Mouse (Mus musculus): ENCODE results near the gene Dnhd1.
A peak's percentile ranks its signal among the peaks of the same experiment; 100 is the strongest.

Gene Dnhd1

DNA sequence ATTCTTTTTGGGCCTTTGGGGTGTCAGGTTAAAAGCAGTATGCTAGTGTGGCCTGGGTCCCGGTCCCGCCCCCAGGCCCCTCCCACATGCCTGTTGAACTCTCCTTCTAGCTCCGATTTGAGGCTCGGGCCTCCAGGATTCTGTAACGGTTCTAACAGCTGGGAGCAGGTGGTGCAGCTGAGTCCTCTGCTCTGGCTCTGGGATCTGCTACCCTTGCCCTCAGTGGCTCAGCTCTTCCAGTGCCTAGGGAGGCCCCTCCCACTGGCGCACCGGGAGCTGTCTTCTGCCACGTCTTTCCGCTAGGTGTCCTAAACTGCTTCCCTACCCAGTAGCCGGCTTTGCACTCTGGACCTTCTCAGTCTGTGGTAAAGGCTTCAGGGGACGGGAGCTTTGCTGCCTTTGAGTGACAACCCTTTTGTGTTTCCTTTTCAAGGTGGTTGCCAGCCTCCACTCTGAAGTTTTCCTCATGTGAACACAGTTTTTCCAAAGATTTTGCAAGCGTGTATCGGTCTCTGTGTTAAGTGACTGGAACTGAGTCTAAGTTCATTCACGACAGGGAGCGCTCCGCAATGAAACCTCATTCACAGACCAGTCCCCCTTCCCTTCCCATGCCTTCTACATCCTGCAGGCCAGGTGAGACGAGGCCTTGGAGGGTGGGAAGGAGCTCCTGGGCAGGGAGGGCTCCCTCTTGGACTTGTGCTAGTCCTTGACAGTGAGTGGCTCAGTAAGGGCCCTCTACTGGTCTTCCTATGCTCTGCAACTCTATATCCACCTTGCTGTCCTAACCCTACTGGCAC, at the start of gene Dnhd1:
TSS of gene Dnhd1 (plus strand) at position 189 of the 797 bp plus-strand sequence.
- peak in 1 of 2 experiments; percentile 58 for DNase-seq (ENCODE audit: low read depth in 1 of 2, low spot score in 2 of 2)

DNA sequence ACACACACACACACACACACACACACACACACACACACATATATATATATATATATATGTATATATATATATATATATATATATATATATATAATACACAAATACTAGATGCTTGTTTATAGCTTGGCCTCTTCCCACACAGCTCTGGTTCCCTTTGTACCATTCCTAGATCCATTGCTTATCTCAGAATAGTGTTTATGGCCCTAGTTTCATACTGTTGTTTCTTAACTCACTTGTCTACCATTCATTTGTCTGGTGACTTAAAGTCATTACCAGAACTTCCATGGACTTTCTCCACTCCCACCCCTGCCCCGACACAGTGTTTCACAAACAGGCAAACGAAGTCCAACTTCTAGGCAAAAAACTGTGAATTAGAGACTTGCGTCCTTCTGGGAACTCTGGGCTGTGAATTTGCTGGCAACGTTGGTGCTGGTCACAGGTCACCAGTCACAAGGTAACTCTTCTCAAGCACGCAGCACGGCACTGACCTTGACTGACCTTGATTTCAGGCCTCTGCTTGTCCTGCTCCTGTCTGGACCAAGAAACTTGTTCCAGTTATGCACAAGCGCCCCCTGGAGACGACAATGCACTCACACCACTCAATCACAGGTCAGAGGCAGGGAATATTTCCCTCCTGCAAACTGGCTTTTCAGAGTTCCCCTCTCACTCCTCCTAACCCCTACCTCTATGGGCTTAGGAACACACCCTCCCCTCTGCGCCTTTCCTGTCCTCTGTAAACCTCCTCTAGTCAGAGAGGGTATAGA, 47.6 kb upstream of the Dnhd1 start:
- DNase-seq (ENCODE audit: low read depth in 1 of 2, low spot score in 2 of 2) = no peak

DNA sequence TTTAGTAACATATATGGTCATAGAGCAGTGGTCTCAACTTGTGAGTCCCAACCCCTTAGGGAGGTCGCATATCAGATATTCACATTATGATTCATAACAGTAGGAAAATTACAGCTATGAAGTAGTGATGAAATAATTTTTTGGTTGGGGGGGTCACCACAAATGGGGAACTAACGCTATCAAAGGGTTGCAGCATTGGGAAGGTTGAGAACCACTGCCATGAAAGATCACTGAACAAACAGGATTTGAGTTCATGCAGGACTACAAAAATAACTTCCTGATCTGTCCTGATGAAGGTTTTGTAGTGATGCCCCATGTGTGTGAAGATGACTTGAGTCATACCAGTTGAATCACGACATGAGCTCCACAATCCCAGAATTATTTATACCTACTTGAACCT, 42.2 kb upstream of the Dnhd1 start:
- no peak for DNase-seq (ENCODE audit: low read depth in 1 of 2, low spot score in 2 of 2)

DNA sequence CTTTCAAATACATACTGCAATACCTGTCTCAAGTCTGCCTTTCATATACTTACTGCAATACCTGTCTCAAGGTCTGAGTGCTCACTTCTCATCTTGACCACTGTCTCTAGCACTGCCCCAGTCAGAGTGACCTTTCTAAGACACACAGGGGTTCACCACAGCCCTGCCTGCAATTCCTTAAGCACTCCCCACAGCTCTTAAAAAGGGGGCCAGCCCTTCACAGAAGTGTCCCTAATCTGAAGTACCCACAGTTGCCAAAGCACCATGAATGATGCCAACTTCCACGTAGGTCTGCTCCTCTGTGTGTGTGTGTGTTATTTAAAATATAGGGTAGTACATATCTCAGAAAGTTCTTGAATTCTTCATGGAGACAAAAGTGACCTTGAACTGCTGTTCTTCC, 38.9 kb upstream of the Dnhd1 start:
- DNase-seq (ENCODE audit: low read depth in 1 of 2, low spot score in 2 of 2) = no peak

DNA sequence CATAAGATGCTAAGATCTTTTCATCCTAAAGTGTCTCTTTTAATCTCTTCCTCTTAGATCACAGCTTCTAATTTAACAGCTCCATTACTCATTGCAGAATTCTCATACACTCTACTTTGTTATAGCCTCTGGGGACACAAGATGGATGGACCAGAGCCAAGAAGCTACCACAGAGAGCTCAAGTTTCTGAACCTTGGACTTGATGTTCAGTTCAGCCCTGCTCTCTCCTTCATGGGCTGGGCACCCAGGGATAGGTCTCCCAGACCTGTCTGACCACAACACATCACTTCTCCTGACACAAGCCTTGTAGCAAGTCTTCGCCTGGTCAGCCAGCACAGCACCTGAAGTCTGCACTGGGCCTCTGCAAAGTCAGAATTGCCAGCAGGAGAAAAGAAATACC, 36.2 kb upstream of the Dnhd1 start:
- no peak for DNase-seq (ENCODE audit: low read depth in 1 of 2, low spot score in 2 of 2)

DNA sequence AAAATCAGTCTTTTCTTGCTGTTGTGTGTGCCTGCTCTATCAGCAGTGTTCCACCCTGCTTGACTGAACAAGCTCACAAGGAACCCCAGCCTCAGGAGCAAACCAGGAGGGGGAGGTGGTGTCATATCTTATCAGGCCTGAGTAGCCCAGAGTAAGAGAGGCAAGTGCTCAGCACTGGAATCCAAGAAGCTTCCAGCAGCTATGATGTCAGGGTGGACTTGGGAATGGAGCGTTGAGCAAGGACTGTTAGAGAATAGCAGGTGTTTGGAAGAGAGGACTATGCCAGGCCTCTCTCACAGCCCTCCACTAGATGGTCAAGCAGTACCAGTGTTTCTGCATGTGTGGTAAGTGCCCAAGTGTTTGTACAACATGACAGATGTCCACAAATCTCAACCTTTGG, 34.9 kb upstream of the Dnhd1 start:
- DNase-seq (ENCODE audit: low read depth in 1 of 2, low spot score in 2 of 2) = no peak

DNA sequence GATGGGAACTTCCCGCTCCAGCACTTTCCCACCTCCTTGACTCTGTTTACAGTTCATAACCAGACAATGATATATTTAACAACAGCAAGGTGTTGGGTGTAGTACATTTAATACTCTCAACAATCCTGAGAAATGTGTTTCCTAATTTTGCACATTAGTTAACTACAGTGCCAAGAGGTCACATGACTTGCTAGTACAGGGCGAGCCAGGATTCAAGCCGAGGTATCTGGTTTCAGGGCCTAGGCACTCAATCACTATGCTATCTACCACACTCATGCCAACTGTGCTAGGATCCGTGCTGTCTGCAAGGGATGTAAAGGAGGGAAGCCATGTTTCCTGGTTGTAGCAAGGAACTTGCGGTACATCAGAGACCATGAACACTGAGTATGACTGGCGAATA, 34.1 kb upstream of the Dnhd1 start:
- DNase-seq (ENCODE audit: low read depth in 1 of 2, low spot score in 2 of 2) = no peak

DNA sequence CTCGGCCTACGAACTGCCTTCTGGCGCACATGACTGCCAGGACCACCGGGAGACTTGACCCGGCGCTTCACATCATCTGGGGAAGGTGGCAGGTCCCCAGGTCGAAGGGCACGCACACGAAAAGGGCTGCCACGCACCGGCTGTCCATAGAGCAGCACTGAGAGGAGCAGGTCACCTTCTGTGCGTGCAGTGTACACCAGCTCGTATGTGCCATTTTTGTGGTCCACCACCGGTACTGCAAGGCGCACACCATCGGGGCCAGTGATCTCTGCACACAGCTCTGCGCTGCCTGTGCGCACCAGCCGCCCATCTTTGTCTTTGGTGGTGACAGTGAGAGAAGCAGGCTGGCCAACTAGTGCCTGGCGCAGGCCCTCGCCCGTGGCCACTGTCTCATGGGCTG, 32.8 kb upstream of the Dnhd1 start:
- no peak for DNase-seq (ENCODE audit: low read depth in 1 of 2, low spot score in 2 of 2)

DNA sequence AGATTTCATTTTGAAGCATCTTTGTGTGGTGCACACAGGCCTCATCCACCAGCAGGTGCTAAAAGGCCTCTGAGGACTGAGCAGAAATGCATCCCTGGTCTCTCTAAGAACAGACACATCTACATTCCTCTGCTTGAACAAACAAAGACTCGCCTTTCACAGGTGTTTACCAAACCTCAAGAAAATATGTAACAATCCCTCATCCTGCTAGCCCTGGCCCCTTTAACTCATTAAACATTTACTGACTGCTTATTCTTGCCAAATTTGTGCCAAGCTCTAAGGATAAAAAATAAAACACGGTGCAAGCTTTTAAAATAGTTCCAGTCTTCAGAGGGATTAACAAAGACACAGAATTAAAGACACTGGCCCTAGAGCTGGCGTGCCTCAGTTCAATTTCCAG, 30.9 kb upstream of the Dnhd1 start:
- no peak for DNase-seq (ENCODE audit: low read depth in 1 of 2, low spot score in 2 of 2)

DNA sequence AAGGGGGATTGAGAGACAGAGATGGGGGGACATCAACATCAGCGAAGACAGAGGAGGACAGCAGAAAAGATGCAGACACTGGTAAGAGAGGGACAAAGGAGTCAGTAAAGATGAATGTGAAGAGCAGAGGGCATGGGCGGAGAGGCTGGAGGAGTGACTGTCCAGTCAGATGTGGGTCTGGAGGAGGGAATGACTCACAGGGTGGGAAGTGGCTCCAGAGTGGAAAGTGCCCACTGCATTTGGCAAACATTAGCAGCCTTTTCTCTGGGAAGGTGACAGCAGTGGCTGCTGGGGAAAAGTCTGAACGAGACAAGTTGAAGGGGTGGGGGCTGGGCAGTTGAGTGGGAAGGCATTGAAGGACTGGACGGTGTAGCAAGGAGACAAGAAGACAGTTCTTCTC, 29.6 kb upstream of the Dnhd1 start:
- DNase-seq (ENCODE audit: low read depth in 1 of 2, low spot score in 2 of 2) = no peak

DNA sequence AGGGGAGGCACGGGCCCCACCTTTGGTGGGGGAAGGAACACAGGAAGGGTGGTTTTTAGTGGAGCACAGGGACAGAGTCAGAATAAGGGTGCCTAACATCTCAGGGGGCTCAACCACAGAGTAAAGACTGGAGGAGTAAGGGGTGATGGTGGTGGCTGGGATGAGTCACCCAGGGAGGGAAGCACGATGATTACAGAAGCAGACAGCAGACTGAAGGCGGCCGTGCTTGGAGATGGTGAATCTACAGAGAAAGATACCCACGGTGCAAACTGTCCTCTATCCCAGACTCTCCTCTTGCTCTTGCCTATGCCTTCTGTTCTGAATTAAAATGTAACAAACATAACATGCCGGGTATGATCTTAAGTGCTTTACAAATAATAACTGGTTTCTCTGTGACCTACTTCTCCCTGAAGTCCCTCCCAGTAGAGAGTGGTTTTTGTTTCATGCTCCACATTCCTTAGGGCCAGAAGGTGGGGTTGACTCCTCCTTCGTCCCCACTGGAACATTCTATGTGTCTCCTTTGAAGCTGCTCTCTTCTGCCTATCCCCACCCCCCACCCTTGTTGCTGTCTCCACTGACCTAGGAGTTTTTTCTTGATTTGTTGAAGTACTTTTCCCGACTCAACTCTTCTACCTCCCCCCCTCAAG, 28.9 kb upstream of the Dnhd1 start:
- DNase-seq (ENCODE audit: low read depth in 1 of 2, low spot score in 2 of 2) = no peak

DNA sequence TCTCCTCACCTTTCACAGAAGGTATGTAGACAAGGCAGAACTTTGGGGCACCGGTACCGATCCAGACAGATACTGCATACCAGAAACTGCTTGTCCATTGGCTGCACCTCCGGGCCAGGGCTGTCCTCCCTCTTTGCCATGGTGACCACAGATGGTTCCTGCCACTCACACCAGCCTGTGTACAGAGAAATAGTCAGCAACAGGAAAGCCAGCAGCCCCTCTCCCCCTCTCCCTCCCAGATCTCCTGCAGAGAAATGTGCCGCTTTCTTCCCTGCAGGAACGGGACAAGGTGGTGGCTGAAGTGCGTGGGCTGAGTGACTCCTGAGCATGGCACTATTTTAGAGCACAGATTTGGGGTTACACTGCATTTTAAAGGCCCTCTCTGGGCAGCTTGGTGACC, 25.2 kb upstream of the Dnhd1 start:
- no peak for DNase-seq (ENCODE audit: low read depth in 1 of 2, low spot score in 2 of 2)

DNA sequence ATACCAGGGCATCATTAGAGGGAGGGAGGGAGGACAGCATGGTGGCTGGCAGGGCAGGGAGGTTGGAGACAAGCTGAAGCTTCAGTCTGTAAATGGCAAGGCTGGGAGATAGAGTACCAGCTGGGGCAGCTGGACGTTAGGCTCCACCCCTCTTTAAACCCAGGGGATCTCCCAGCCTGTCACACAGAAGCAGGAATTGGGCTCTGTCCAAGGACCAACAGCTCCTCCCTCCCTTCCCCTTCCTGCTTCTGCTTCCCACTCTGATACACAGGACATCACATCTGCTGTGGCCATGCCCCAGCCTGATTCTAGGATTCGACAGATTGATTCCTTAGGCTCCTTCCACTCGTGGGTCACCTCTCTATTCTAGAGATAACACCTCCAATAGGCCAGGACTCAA, 22.0 kb upstream of the Dnhd1 start:
- peak in 1 of 2 experiments; percentile 22 for DNase-seq (ENCODE audit: low read depth in 1 of 2, low spot score in 2 of 2)

DNA sequence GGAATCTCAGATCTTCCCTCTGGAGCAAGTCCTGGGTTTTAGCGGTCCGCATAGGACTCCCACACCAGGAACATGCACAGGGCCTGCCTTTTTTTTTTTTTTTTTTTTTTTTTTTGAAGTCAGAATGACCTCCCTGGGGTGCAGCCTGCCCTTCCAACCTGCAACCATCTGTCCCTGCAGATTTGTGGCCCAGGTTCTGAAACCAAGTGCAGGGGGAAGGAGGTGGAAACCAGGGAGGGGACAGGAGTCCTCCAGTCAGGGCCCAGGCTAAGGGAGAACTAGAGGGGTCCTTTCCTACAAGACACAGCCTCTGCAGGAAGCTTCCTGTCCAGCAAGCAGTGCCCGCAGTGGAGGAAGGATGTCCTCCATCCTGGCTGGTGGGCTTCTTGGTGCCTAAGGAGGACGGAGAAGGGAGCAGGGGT, 18.1 kb upstream of the Dnhd1 start:
- DNase-seq (ENCODE audit: low read depth in 1 of 2, low spot score in 2 of 2) = no peak

DNA sequence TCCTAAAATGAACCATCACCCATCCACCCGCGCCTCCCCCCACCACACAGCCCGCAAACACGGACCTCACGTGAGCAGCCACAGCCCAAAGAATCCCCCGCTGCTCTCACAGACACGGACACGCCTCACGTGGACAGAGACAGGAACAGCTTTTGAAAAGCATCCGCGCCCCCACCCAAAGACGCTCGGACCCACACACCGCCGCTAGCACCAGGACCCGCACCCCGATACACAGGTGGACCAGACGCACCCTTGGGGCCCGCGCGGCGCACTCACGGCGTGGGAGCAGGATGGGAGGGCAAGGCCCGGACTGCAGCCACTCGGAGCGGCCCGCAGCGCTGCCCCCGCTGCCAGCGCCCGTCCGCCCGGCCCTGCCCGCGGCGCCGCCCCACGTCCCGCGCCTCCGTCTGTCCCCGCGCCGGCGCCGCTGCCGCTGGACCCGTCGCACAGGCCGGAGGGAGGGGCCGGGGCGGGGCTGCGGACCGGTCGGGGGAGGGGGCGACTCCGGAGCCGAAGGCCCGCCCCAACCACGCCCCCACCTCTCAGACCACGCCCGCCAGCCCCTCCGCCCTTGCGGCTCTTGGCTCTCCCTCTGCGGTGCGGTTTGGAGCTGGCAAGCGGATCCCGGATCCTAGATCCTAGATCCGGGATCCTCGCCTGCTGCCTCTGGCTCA, 17.4 kb upstream of the Dnhd1 start, which contains the start of gene Trim3:
TSS of gene Trim3 (minus strand) at position 445 of the 674 bp plus-strand sequence.
- DNase-seq (ENCODE audit: low read depth in 1 of 2, low spot score in 2 of 2) = peak in 1 of 2 experiments; percentile 34

DNA sequence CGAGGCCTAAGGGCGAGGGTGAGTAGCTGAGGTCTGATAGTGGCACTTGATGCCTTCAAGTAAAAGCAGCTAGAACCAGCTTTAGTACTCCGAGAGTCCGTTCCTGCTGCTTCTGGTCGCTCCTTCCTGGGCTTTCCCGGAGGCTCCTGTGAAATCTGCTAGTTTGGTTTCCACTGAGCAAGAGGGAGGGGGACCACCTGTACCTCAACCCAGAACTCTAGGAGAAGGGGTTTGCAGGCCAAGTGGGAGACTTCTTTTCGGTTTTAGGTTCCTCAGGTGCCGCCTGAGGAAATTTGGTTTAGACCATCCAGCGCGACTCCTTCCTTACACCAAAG, 16.9 kb upstream of the Dnhd1 start:
- no peak for DNase-seq (ENCODE audit: low read depth in 1 of 2, low spot score in 2 of 2)

DNA sequence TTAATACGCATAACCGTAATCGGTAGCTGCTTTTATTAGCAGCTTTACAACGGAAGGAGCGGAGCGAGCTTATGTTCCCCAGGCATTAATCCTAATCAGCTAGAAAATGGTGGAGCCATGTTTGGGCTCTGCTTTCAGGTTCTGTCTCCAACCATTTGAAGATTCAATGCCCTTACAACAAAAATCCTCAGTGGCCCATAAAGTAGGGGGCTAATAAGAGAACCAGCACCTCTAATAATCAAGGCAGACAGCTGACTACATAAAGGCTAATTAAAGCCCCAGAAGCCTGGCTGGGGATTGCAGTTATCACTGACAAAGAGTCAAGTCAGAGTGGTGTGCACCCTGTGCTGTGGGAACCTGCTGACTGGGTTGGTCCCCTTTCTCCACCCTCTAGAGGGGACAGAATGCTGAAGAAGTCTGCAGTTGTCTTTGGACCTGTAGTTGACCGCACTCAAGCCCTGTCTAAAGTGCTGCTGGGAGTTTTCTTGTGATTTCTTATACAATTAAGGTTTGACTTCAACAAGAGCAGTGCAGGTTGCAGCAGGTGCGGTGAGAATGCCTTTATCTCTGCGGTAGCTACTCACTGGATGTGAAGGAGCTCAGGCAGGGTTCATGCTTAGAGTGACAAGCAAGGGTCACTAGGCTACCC, 16.2 kb upstream of the Dnhd1 start:
- DNase-seq (ENCODE audit: low read depth in 1 of 2, low spot score in 2 of 2) = no peak

DNA sequence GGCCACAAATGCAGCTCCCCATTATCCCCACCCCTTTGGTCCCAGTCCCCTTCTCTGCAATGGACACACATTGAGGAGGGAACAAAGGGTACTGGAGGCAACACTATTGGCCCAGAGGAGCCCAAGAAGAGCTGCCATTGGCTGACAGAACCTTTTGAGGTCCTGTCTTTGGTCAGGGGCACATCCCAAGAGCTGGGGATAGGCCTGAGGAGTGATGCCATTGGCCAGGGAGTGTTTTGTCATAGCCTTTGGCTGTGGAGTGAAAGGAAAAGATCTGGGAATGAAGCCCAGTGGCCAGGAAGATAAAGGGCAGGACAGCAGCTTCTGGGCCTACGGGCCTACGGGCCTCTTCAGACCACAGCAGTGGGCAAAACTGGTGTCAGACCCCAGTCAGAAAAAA, 14.9 kb upstream of the Dnhd1 start:
- DNase-seq (ENCODE audit: low read depth in 1 of 2, low spot score in 2 of 2) = no peak

DNA sequence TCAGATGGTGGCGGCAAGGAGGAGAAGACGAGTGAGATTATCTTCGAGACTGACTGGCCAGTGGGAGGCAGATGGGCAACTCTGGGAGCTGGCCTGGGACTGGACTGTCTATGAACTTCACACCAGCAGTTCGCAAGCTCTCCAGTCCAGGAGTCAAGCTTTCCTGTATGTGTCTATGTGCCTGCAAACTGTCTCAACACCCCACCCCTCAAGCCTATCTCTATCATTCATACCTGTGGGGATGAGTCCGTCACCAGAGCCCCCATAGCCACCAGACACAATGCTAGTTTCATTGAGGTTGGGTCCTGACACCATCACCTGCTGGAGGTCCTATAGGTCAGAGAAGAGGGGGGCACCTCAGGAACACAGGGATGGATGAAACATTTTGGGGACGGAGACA, 11.9 kb upstream of the Dnhd1 start:
- no peak for DNase-seq (ENCODE audit: low read depth in 1 of 2, low spot score in 2 of 2)

DNA sequence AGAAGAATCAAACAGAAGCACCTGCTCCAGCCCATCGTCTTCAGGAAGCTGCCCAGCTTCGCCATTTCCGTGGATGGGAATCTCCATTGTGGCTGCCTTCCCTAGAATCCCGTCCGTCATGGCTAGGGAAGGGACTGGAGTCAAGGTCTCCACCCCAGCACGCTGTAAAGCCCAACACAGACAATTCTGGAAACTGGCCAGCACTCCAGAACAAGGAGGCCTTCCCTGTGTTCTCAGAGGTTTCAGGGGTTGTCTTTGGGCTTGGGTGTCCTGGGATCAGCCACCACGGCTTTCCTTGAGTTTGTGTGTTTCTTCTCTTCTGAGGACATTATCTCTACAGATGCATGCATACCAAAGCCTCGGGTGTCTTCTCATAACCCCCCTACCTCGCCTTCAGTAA, 11.3 kb upstream of the Dnhd1 start:
- DNase-seq (ENCODE audit: low read depth in 1 of 2, low spot score in 2 of 2) = no peak

DNA sequence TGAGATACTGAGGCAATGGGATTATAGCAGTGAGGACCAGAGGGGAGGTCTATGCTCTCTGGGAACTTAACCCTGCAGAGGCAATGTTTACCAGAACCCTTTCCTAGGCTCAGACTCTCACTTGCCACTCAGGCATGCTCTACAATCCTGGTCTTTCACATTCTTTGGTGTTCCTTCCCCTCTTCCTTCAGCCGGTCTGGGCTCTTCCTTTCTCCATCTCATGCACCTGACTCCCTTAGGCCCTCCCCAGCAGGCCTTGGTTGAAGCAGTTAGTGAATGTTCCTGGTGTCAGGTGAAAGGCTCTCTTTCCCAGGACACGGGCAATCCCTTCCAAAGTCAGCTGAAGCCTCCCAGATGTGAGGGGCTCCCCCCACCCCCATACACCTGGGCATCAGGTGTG, 10.9 kb upstream of the Dnhd1 start, which contains the start of gene Timm10b:
TSS of gene Timm10b (plus strand) at position 301 of the 400 bp plus-strand sequence.
- DNase-seq (ENCODE audit: low read depth in 1 of 2, low spot score in 2 of 2) = no peak

Data from monocyte, adult 2 months (primary cell).